Mouse (Mus musculus) right cerebral cortex, adult 18-20 months (tissue): ENCODE data around the gene Prdm10.
A peak's percentile ranks its signal among the peaks of the same experiment; 100 is the strongest.

Experiments used
- DNase-seq: peaks from one replicate; pipeline ENCODE4 v3.0.0; 2022; ENCODE audit warnings: mixed read lengths

The Prdm10 gene

GRCm38 (mm10) chr9:31280366-31281010 lies at the start of gene Prdm10:
Prdm10 (plus strand) TSS chr9:31280538.
- peak; percentile 96 for DNase-seq

GRCm38 (mm10) chr9:31235030-31235429 lies 45.3 kb upstream of the Prdm10 start:
- no peak for DNase-seq

- no peak for DNase-seq
Observed at GRCm38 (mm10) chr9:31235489-31235888, 44.8 kb upstream of the Prdm10 start.

- no peak for DNase-seq
Observed at GRCm38 (mm10) chr9:31236079-31236478, 44.3 kb upstream of the Prdm10 start.

GRCm38 (mm10) chr9:31238526-31238925 lies 41.8 kb upstream of the Prdm10 start:
- no peak for DNase-seq

- no peak for DNase-seq
Observed at GRCm38 (mm10) chr9:31239551-31239950, 40.8 kb upstream of the Prdm10 start.

GRCm38 (mm10) chr9:31240522-31241207 lies 39.7 kb upstream of the Prdm10 start:
- DNase-seq = no peak

GRCm38 (mm10) chr9:31241208-31241699 lies 39.1 kb upstream of the Prdm10 start:
- no peak for DNase-seq

- no peak for DNase-seq
Observed at GRCm38 (mm10) chr9:31243306-31243938, 36.9 kb upstream of the Prdm10 start.

GRCm38 (mm10) chr9:31243939-31244333 lies 36.4 kb upstream of the Prdm10 start:
- DNase-seq = no peak

- DNase-seq = no peak
Observed at GRCm38 (mm10) chr9:31245006-31245405, 35.3 kb upstream of the Prdm10 start.

GRCm38 (mm10) chr9:31246421-31246820 lies 33.9 kb upstream of the Prdm10 start:
- DNase-seq = no peak

GRCm38 (mm10) chr9:31247447-31248220 lies 32.7 kb upstream of the Prdm10 start:
- DNase-seq = no peak

GRCm38 (mm10) chr9:31252182-31252799 lies 28.0 kb upstream of the Prdm10 start:
- no peak for DNase-seq

GRCm38 (mm10) chr9:31253311-31253734 lies 27.0 kb upstream of the Prdm10 start:
- no peak for DNase-seq

- DNase-seq = no peak
Observed at GRCm38 (mm10) chr9:31253866-31254696, 26.3 kb upstream of the Prdm10 start.

- DNase-seq = no peak
Observed at GRCm38 (mm10) chr9:31254697-31255004, 25.7 kb upstream of the Prdm10 start.

GRCm38 (mm10) chr9:31255953-31256352 lies 24.4 kb upstream of the Prdm10 start:
- no peak for DNase-seq

- DNase-seq = no peak
Observed at GRCm38 (mm10) chr9:31258237-31258636, 22.1 kb upstream of the Prdm10 start.

- no peak for DNase-seq
Observed at GRCm38 (mm10) chr9:31260219-31260618, 20.1 kb upstream of the Prdm10 start.

- DNase-seq = no peak
Observed at GRCm38 (mm10) chr9:31262226-31263105, 17.9 kb upstream of the Prdm10 start.
